Comparison of ENCODE assay signal across 8 mouse cellular contexts in the genomic region with DNA sequence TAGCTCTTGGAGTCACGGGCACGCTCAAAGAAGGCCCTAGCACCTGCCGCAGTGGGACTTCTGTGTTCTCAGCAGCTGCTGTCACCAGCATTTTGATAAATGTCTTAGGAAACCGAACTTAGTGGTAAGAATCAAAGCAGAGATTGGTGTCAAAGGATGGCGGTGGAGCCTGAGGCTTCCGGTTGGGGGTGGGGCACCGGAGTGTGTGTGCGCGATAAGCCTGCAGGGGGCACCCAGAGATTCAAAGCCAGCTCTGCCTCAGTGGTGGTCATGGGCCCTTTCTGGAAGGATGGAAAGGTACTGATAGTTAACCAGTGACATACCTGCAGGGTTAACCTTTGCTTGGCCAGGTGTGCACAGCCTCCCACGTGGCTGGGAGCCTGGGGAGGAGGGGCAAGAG. TPM values are rescaled to one million over a fixed set of nuclear protein-coding genes. Genes with fewer than 3 reads are reported as not detected.
DNase-seq lines count a peak whose midpoint lies in the region; ATAC-seq and TF ChIP-seq lines count a peak whose summit lies in the region.

No protein-coding gene starts in this region.

- TF ChIP-seq CTCF in stomach, postnatal 0 days (IDR thresholded peaks at IDR 0.05; ENCODE audit: low read depth), result peak; percentile 70

- no peak overlapping the region for H3K4me3 ChIP-seq in embryonic facial prominence, embryonic 12.5 days
- H3K4me3 ChIP-seq in intestine, embryonic 16.5 days (ENCODE audit: low read length), result no peak overlapping the region
- peak overlapping the region; percentile 13; the same call in 1 of the 2 replicates for H3K4me3 ChIP-seq in stomach, postnatal 0 days (ENCODE audit: low read depth, low read length)

- peaks cover 12% of the 10 kb centered on the region for H3K36me3 ChIP-seq in embryonic facial prominence, embryonic 12.5 days
- no peaks in the 10 kb centered on the region for H3K36me3 ChIP-seq in intestine, embryonic 16.5 days (ENCODE audit: control insufficient read depth, insufficient read depth, low read length)
- no peaks in the 10 kb centered on the region for H3K36me3 ChIP-seq in stomach, postnatal 0 days (ENCODE audit: control insufficient read depth, insufficient read depth, low read length)

- DNase-seq in cerebellum, postnatal 14 days, result peak; percentile 33 to 56
- DNase-seq in cerebellum, adult 9-11 months, result no peak
- DNase-seq in CD8-positive naive resting alpha-beta T cell, adult 2 months (ENCODE audit: low read depth in 2 of 2, low spot score in 2 of 2), result peak; percentile 51 to 68
- peak; percentile 27 for DNase-seq in lung, postnatal 25 days (ENCODE audit: low spot score)
- peak; percentile 68 for DNase-seq in stomach, postnatal 0 days (ENCODE audit: low spot score)
- no peak for DNase-seq in right cerebral cortex, postnatal 25 days

- ATAC-seq in embryonic facial prominence, embryonic 12.5 days (ENCODE audit: insufficient number of reproducible peaks, insufficient read depth, low FRiP score, low TSS enrichment), result no peak
- peak; percentile 62; the same call in 1 of the 2 replicates for ATAC-seq in intestine, embryonic 16.5 days
- ATAC-seq in stomach, postnatal 0 days (ENCODE audit: low FRiP score, low TSS enrichment), result peak; percentile 74

- 21% methylated on average over 10 of the region's 10 CpGs for WGBS in embryonic facial prominence, embryonic 12.5 days
- WGBS in intestine, embryonic 16.5 days, result 19% methylated on average over 10 of the region's 10 CpGs
- 19% methylated on average over 10 of the region's 10 CpGs for WGBS in stomach, postnatal 0 days

- H3K4me1 ChIP-seq in embryonic facial prominence, embryonic 12.5 days, result peaks cover 8% of the 10 kb centered on the region
- H3K4me1 ChIP-seq in intestine, embryonic 16.5 days (ENCODE audit: control insufficient read depth, insufficient read depth, low read length), result peaks cover 16% of the 10 kb centered on the region; the same call in 1 of the 2 replicates
- no peaks in the 10 kb centered on the region for H3K4me1 ChIP-seq in stomach, postnatal 0 days (replicated peaks; ENCODE audit: control insufficient read depth, insufficient read depth)

- H3K27ac ChIP-seq in embryonic facial prominence, embryonic 12.5 days, result no peak overlapping the region; the same call in 1 of the 2 replicates
- H3K27ac ChIP-seq in intestine, embryonic 16.5 days (ENCODE audit: low read length), result no peak overlapping the region
- no peak overlapping the region for H3K27ac ChIP-seq in stomach, postnatal 0 days (replicated peaks)

- 0 out of 2 replicates have a peak overlapping the region, but pooled peaks have one; percentile 9 for H3K4me2 ChIP-seq in embryonic facial prominence, embryonic 12.5 days (replicated peaks)
- no peak overlapping the region for H3K4me2 ChIP-seq in intestine, embryonic 16.5 days (ENCODE audit: low read depth, low read length)
- peak overlapping the region; percentile 27; the same call in 1 of the 2 replicates for H3K4me2 ChIP-seq in stomach, postnatal 0 days (replicated peaks; ENCODE audit: low read depth)

- no peaks in the 10 kb centered on the region for H3K9me3 ChIP-seq in embryonic facial prominence, embryonic 12.5 days
- H3K9me3 ChIP-seq in intestine, embryonic 16.5 days (ENCODE audit: control insufficient read depth, low read length), result no peaks in the 10 kb centered on the region
- H3K9me3 ChIP-seq in stomach, postnatal 0 days (ENCODE audit: control insufficient read depth, low read length), result no peaks in the 10 kb centered on the region

- no peaks in the 10 kb centered on the region for H3K27me3 ChIP-seq in embryonic facial prominence, embryonic 12.5 days
- no peaks in the 10 kb centered on the region for H3K27me3 ChIP-seq in intestine, embryonic 16.5 days (replicated peaks; ENCODE audit: control insufficient read depth, insufficient read depth, low read length)
- no peaks in the 10 kb centered on the region for H3K27me3 ChIP-seq in stomach, postnatal 0 days (ENCODE audit: control insufficient read depth, insufficient read depth, low read length)

- TF ChIP-seq EP300 in stomach, postnatal 0 days (optimal IDR thresholded peaks at IDR 0.05), result no peak

- H3K9ac ChIP-seq in embryonic facial prominence, embryonic 12.5 days, result no peak overlapping the region
- no peak overlapping the region for H3K9ac ChIP-seq in intestine, embryonic 16.5 days (ENCODE audit: low read depth, low read length)
- no peak overlapping the region for H3K9ac ChIP-seq in stomach, postnatal 0 days (ENCODE audit: low read length)

RNA-seq across cellular contexts. Expression of gene Mb, which starts 21.0 kb away (rescaled TPM):
- polyA plus RNA-seq in embryonic facial prominence, embryonic 12.5 days (2016; fragmentation: Nextera tagmentation; extraction: Ambion mirVana), result 1.2 and 1.3 TPM in 2 replicates
- 0.48 and 0.56 TPM in 2 replicates for polyA plus RNA-seq in intestine, embryonic 16.5 days (2015; fragmentation: Nextera tagmentation; extraction: Ambion mirVana)
- polyA plus RNA-seq in stomach, postnatal 0 days (2015; fragmentation: Nextera tagmentation; extraction: Ambion mirVana), result 0.91 and 1.1 TPM in 2 replicates

RNA-seq across cellular contexts. Expression of gene Apol6, which starts 27.0 kb away (rescaled TPM):
- 0.09 TPM in 1 of 2 replicates, not detected in the other for polyA plus RNA-seq in embryonic facial prominence, embryonic 12.5 days (2016; fragmentation: Nextera tagmentation; extraction: Ambion mirVana)
- 0.38 and 0.42 TPM in 2 replicates for polyA plus RNA-seq in intestine, embryonic 16.5 days (2015; fragmentation: Nextera tagmentation; extraction: Ambion mirVana)
- polyA plus RNA-seq in stomach, postnatal 0 days (2015; fragmentation: Nextera tagmentation; extraction: Ambion mirVana), result 0.25 and 0.51 TPM in 2 replicates

Comparison
In these comparisons a context has a peak if more than half of its experiments do, and no peak if none do; other contexts are left out.
1. DNase-seq: peak in cerebellum, postnatal 14 days (2 of 2), CD8-positive naive resting alpha-beta T cell, adult 2 months (2 of 2), lung, postnatal 25 days (single experiment) and stomach, postnatal 0 days (single experiment); none in cerebellum, adult 9-11 months (single experiment) and right cerebral cortex, postnatal 25 days (single experiment).